Mouse (Mus musculus): ENCODE data around the gene Dars.
"Not testable (repeated sequence)": the region's sequence is repeated elsewhere in the genome, so short reads cannot be mapped to it uniquely, and the experiment has no call there.

Dars gene

GRCm38 (mm10) chr1:128344232-128344631 lies 72.9 kb downstream of the Dars start:
- in situ Hi-C loops (cut with MboI) = no loop called here

GRCm38 (mm10) chr1:128337708-128338320 lies 79.4 kb downstream of the Dars start:
- in situ Hi-C loops (cut with MboI) = no loop called here

- in situ Hi-C loops (cut with MboI) = no loop called here
These were observed 86.9 kb downstream of the Dars start for GRCm38 (mm10) chr1:128330313-128330712.

- in situ Hi-C loops (cut with MboI) = no loop called here
These were observed 89.0 kb downstream of the Dars start, which contains the start of gene Lct for GRCm38 (mm10) chr1:128328218-128328617. Lct (minus strand) TSS chr1:128328318.

GRCm38 (mm10) chr1:128327165-128327564 lies 90.0 kb downstream of the Dars start:
- in situ Hi-C loops (cut with MboI) = no loop called here

- in situ Hi-C loops (cut with MboI) = no loop called here
These were observed 92.4 kb downstream of the Dars start for GRCm38 (mm10) chr1:128324776-128325175.

- in situ Hi-C loops (cut with MboI) = no loop called here
These were observed 94.0 kb downstream of the Dars start for GRCm38 (mm10) chr1:128323026-128323643.

GRCm38 (mm10) chr1:128319266-128319665 lies 97.9 kb downstream of the Dars start:
- in situ Hi-C loops (cut with MboI) = not testable (repeated sequence)

- in situ Hi-C loops (cut with MboI) = no loop called here
These were observed 102.5 kb downstream of the Dars start for GRCm38 (mm10) chr1:128314665-128315064.

All from mature B cell (primary cell).